Mouse (Mus musculus): ENCODE measurements around the gene Slx4.
"Not testable (repeated sequence)": the region's sequence is repeated elsewhere in the genome, so short reads cannot be mapped to it uniquely, and the experiment has no call there.

Gene Slx4

GRCm38 (mm10) chr16:4003489-4004398 is at the start of gene Slx4:
Gene Slx4, minus strand, starts transcription at chr16:4003770.
- peak; percentile 94 to 95 for DNase-seq (ENCODE audit: low spot score in 2 of 2)

GRCm38 (mm10) chr16:4052601-4053000 is 49.0 kb upstream of the Slx4 start:
- DNase-seq (ENCODE audit: low spot score in 2 of 2) = no peak

GRCm38 (mm10) chr16:4045524-4045923 is 42.0 kb upstream of the Slx4 start:
- DNase-seq (ENCODE audit: low spot score in 2 of 2) = no peak

GRCm38 (mm10) chr16:4044093-4044492 is 40.5 kb upstream of the Slx4 start:
- DNase-seq (ENCODE audit: low spot score in 2 of 2) = no peak

GRCm38 (mm10) chr16:4041646-4042045 is 38.1 kb upstream of the Slx4 start:
- DNase-seq (ENCODE audit: low spot score in 2 of 2) = no peak

GRCm38 (mm10) chr16:4040206-4040605 is 36.6 kb upstream of the Slx4 start:
- DNase-seq (ENCODE audit: low spot score in 2 of 2) = no peak

- DNase-seq (ENCODE audit: low spot score in 2 of 2) = no peak
These were observed 34.1 kb upstream of the Slx4 start for GRCm38 (mm10) chr16:4037690-4038089.

GRCm38 (mm10) chr16:4036807-4037206 is 33.2 kb upstream of the Slx4 start, which contains the start of gene Dnase1:
Gene Dnase1, plus strand, starts transcription at chr16:4036942.
- DNase-seq (ENCODE audit: low spot score in 2 of 2) = no peak

- no peak for DNase-seq (ENCODE audit: low spot score in 2 of 2)
These were observed 32.0 kb upstream of the Slx4 start for GRCm38 (mm10) chr16:4035575-4035974.

GRCm38 (mm10) chr16:4034476-4034875 is 30.9 kb upstream of the Slx4 start:
- DNase-seq (ENCODE audit: low spot score in 2 of 2) = no peak

GRCm38 (mm10) chr16:4033971-4034370 is 30.4 kb upstream of the Slx4 start:
- no peak for DNase-seq (ENCODE audit: low spot score in 2 of 2)

GRCm38 (mm10) chr16:4032341-4032748 is 28.8 kb upstream of the Slx4 start:
- DNase-seq (ENCODE audit: low spot score in 2 of 2) = no peak

GRCm38 (mm10) chr16:4031441-4032274 is 28.1 kb upstream of the Slx4 start:
- DNase-seq (ENCODE audit: low spot score in 2 of 2) = no peak

GRCm38 (mm10) chr16:4030501-4030900 is 26.9 kb upstream of the Slx4 start:
- no peak for DNase-seq (ENCODE audit: low spot score in 2 of 2)

- no peak for DNase-seq (ENCODE audit: low spot score in 2 of 2)
These were observed 25.8 kb upstream of the Slx4 start for GRCm38 (mm10) chr16:4029371-4029841.

- DNase-seq (ENCODE audit: low spot score in 2 of 2) = no peak
These were observed 23.6 kb upstream of the Slx4 start for GRCm38 (mm10) chr16:4027211-4027610.

GRCm38 (mm10) chr16:4026672-4027071 is 23.1 kb upstream of the Slx4 start:
- no peak for DNase-seq (ENCODE audit: low spot score in 2 of 2)

- DNase-seq (ENCODE audit: low spot score in 2 of 2) = no peak
These were observed 19.1 kb upstream of the Slx4 start for GRCm38 (mm10) chr16:4022719-4023118.

GRCm38 (mm10) chr16:4021241-4021640 is 17.7 kb upstream of the Slx4 start:
- DNase-seq (ENCODE audit: low spot score in 2 of 2) = no peak

GRCm38 (mm10) chr16:4017466-4017865 is 13.9 kb upstream of the Slx4 start:
- DNase-seq (ENCODE audit: low spot score in 2 of 2) = not testable (repeated sequence)

GRCm38 (mm10) chr16:4016786-4017185 is 13.2 kb upstream of the Slx4 start:
- DNase-seq (ENCODE audit: low spot score in 2 of 2) = not testable (repeated sequence)

- no peak for DNase-seq (ENCODE audit: low spot score in 2 of 2)
These were observed 10.6 kb upstream of the Slx4 start for GRCm38 (mm10) chr16:4014040-4014668.
